Mouse (Mus musculus): Measurements from ENCODE around the gene Slc30a3.
"Not testable (repeated sequence)": the region's sequence is repeated elsewhere in the genome, so short reads cannot be mapped to it uniquely, and the experiment has no call there.

Slc30a3 gene

GRCm38 (mm10) chr5:31048763-31049641, 59.0 kb downstream of the Slc30a3 start, which contains the start of gene Slc5a6:
TSS of gene Slc5a6 (minus strand) at chr5:31048924.
- peak; percentile 22 for DNase-seq (ENCODE audit: low spot score)

GRCm38 (mm10) chr5:31047848-31048762, 59.9 kb downstream of the Slc30a3 start, which contains the start of gene Atraid:
TSS of gene Atraid (plus strand) at chr5:31048312.
- peak; percentile 97 for DNase-seq (ENCODE audit: low spot score)

- DNase-seq (ENCODE audit: low spot score), result no peak
These were observed 61.0 kb downstream of the Slc30a3 start for GRCm38 (mm10) chr5:31047074-31047473.

- DNase-seq (ENCODE audit: low spot score), result no peak
These were observed 61.6 kb downstream of the Slc30a3 start for GRCm38 (mm10) chr5:31046416-31046815.

- no peak for DNase-seq (ENCODE audit: low spot score)
These were observed 69.7 kb downstream of the Slc30a3 start for GRCm38 (mm10) chr5:31038171-31038845.

GRCm38 (mm10) chr5:31036556-31036955, 71.5 kb downstream of the Slc30a3 start:
- DNase-seq (ENCODE audit: low spot score), result not testable (repeated sequence)

Measured in left cerebral cortex, adult 11 months (tissue).